Mouse (Mus musculus) C2C12 (cell line): ENCODE measurements around the gene Fars2.

ENCODE experiments used
- CEBPB ChIP-seq: IDR thresholded peaks from one replicate; pipeline ENCODE4 v1.6.1; 2011; ENCODE audit warnings: low read depth, mild to moderate bottlenecking, control low read depth, moderate library complexity
- CTCF ChIP-seq: IDR thresholded peaks from one replicate; pipeline ENCODE4 v1.5.1; 2011; ENCODE audit not compliant: control insufficient read depth, insufficient read depth, insufficient read length
- MAX ChIP-seq: IDR thresholded peaks from one replicate; pipeline ENCODE4 v1.6.1; 2011; ENCODE audit warnings: mild to moderate bottlenecking, control low read depth
- MYOD1 ChIP-seq: IDR thresholded peaks from one replicate; pipeline ENCODE4 v1.6.1; 2011; ENCODE audit warnings: low read depth; ENCODE audit not compliant: control insufficient read depth, insufficient read length
- MYOG ChIP-seq: IDR thresholded peaks from one replicate; pipeline ENCODE4 v1.6.1; 2011; ENCODE audit not compliant: control insufficient read depth, insufficient read length; ENCODE audit errors: extremely low read depth
- USF1 ChIP-seq: IDR thresholded peaks from one replicate; pipeline ENCODE4 v1.6.1; 2011; ENCODE audit warnings: low read depth, mild to moderate bottlenecking, control low read depth, moderate library complexity

- no peak for TF ChIP-seq CTCF
- no peak for TF ChIP-seq CEBPB
- TF ChIP-seq MAX = no peak
- no peak for TF ChIP-seq MYOD1
- no peak for TF ChIP-seq MYOG
- TF ChIP-seq USF1 = no peak
Observed at GRCm38 (mm10) chr13:36119684-36120083, 2.5 kb downstream of the Fars2 start.
